Mouse (Mus musculus): ENCODE data around the gene Tmem19.

Tmem19 gene

GRCm38 (mm10) chr10:115311263-115311965, 50.9 kb downstream of the Tmem19 start:
- no peak for DNase-seq (ENCODE audit: low read depth, low spot score)

GRCm38 (mm10) chr10:115309191-115309590, 53.1 kb downstream of the Tmem19 start:
- no peak for DNase-seq (ENCODE audit: low read depth, low spot score)

GRCm38 (mm10) chr10:115307331-115307875, 54.9 kb downstream of the Tmem19 start:
- no peak for DNase-seq (ENCODE audit: low read depth, low spot score)

- DNase-seq (ENCODE audit: low read depth, low spot score), result no peak
Observed at GRCm38 (mm10) chr10:115298683-115299082, 63.6 kb downstream of the Tmem19 start.

GRCm38 (mm10) chr10:115297582-115297981, 64.7 kb downstream of the Tmem19 start:
- DNase-seq (ENCODE audit: low read depth, low spot score), result no peak

- no peak for DNase-seq (ENCODE audit: low read depth, low spot score)
Observed at GRCm38 (mm10) chr10:115296401-115296935, 65.8 kb downstream of the Tmem19 start.

GRCm38 (mm10) chr10:115295162-115295561, 67.1 kb downstream of the Tmem19 start:
- no peak for DNase-seq (ENCODE audit: low read depth, low spot score)

GRCm38 (mm10) chr10:115294715-115295114, 67.6 kb downstream of the Tmem19 start:
- no peak for DNase-seq (ENCODE audit: low read depth, low spot score)

GRCm38 (mm10) chr10:115293946-115294345, 68.4 kb downstream of the Tmem19 start:
- peak; percentile 76 for DNase-seq (ENCODE audit: low read depth, low spot score)

- DNase-seq (ENCODE audit: low read depth, low spot score), result no peak
Observed at GRCm38 (mm10) chr10:115290671-115291070, 71.6 kb downstream of the Tmem19 start.
